ENCODE assay signal across 9 mouse cellular contexts in the genomic region with DNA sequence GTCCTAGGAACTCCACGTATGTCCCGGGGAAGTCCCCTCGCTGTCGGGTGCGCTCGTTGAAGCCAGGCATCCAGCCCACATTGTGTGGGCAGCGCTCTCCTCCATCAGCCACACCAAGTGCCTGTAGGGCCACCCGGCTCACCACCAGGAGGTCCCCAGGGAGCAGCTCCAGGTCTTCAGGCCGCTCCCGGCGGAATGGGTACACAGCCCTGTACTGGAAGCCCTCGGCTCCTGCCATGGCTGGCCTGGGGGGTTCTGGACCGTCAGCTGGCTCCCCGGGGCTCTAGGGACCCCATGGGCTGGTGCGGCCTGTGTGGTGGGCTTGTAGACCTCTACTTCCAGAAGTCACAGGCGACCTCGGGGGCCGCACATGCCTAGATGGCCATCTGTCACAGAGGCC. TPM values are rescaled to one million over a fixed set of nuclear protein-coding genes. Genes with fewer than 3 reads are reported as not detected.
DNase-seq lines count a peak whose midpoint lies in the region; ATAC-seq lines count a peak whose summit lies in the region.
"Had no signal": no experiment of that assay in that cellular context is flagged by ENCODE, and none has a peak within 500 bp of the region (broad histone marks: within the 10 kb centered on the region; RNA-seq: fewer than 3 reads in every experiment).

No protein-coding gene starts in this region.

- WGBS in neural tube, embryonic 12.5 days: 96% methylated on average over 18 of the region's 18 CpGs
- 94% methylated on average over 18 of the region's 18 CpGs for WGBS in limb, embryonic 12.5 days

- no peaks in the 10 kb centered on the region for H3K9me3 ChIP-seq in neural tube, embryonic 12.5 days
- no peaks in the 10 kb centered on the region for H3K9me3 ChIP-seq in limb, embryonic 12.5 days

- peaks cover 67% of the 10 kb centered on the region for H3K36me3 ChIP-seq in neural tube, embryonic 12.5 days
- peaks cover 73% of the 10 kb centered on the region for H3K36me3 ChIP-seq in limb, embryonic 12.5 days

- peak; percentile 97 for DNase-seq in heart, adult 11 months
- DNase-seq in heart, postnatal 14 days: no peak
- DNase-seq in neural tube, embryonic 10.5 days (ENCODE audit: extremely low spot score, low spot score): no peak
- DNase-seq in embryo, embryonic 10 days (ENCODE audit: low spot score): no peak
- DNase-seq in layer of hippocampus, adult 11-12 months (ENCODE audit: low spot score): no peak
- DNase-seq in retina, postnatal 1 day: no peak
- DNase-seq: lung, postnatal 36 days had no signal

- peaks cover 43% of the 10 kb centered on the region for H3K4me1 ChIP-seq in neural tube, embryonic 12.5 days
- H3K4me1 ChIP-seq in limb, embryonic 12.5 days (replicated peaks): peaks cover 43% of the 10 kb centered on the region

- no peak for ATAC-seq in neural tube, embryonic 12.5 days (ENCODE audit: low FRiP score, low read depth)
- no peak for ATAC-seq in limb, embryonic 12.5 days (ENCODE audit: insufficient number of reproducible peaks, insufficient read depth, low FRiP score, low TSS enrichment, low read depth)

- peak overlapping the region; percentile 92; the same call in 1 of the 2 replicates for H3K4me2 ChIP-seq in neural tube, embryonic 12.5 days (replicated peaks)
- H3K4me2 ChIP-seq in limb, embryonic 12.5 days: peak overlapping the region; percentile 87

- no peaks in the 10 kb centered on the region for H3K27me3 ChIP-seq in neural tube, embryonic 12.5 days (replicated peaks)
- no peaks in the 10 kb centered on the region for H3K27me3 ChIP-seq in limb, embryonic 12.5 days

- peak overlapping the region; percentile 46; the same call in 1 of the 2 replicates for H3K9ac ChIP-seq in neural tube, embryonic 12.5 days
- peak overlapping the region; percentile 96 for H3K9ac ChIP-seq in limb, embryonic 12.5 days (replicated peaks)

- H3K27ac ChIP-seq in neural tube, embryonic 12.5 days: no peak overlapping the region
- H3K27ac ChIP-seq in limb, embryonic 12.5 days: no peak overlapping the region

- H3K4me3 ChIP-seq in neural tube, embryonic 12.5 days: no peak overlapping the region
- H3K4me3 ChIP-seq in limb, embryonic 12.5 days (replicated peaks): peak overlapping the region; percentile 84; the same call in 1 of the 2 replicates

- intact Hi-C loops in heart, postnatal 14 days (cut with DNase I): no loop called here

RNA-seq across cellular contexts. Expression of a gene that starts 1.8 kb away (rescaled TPM):
- total RNA-seq in heart, postnatal 14 days (2021): 10 to 100 TPM; 31.4 to 33.1 TPM
- 84.0 and 84.6 TPM in 2 replicates for polyA plus RNA-seq in neural tube, embryonic 12.5 days (2016; fragmentation: Nextera tagmentation; extraction: Ambion mirVana)
- polyA plus RNA-seq in limb, embryonic 12.5 days (2016; fragmentation: Nextera tagmentation; extraction: Ambion mirVana): 80.2 and 80.6 TPM in 2 replicates

RNA-seq across cellular contexts. Expression of a gene that starts 14.0 kb away (rescaled TPM):
- total RNA-seq in heart, postnatal 14 days (2021): 10 to 100 TPM; 29.3 to 29.9 TPM
- polyA plus RNA-seq in neural tube, embryonic 12.5 days (2016; fragmentation: Nextera tagmentation; extraction: Ambion mirVana): 45.0 and 51.2 TPM in 2 replicates
- polyA plus RNA-seq in limb, embryonic 12.5 days (2016; fragmentation: Nextera tagmentation; extraction: Ambion mirVana): 25.8 and 29.0 TPM in 2 replicates

RNA-seq across cellular contexts. Expression of a gene that starts 20.3 kb away (rescaled TPM):
- total RNA-seq in heart, postnatal 14 days (2021): 10 to 100 TPM; 51.6 to 51.9 TPM
- polyA plus RNA-seq in neural tube, embryonic 12.5 days (2016; fragmentation: Nextera tagmentation; extraction: Ambion mirVana): 184 and 199 TPM in 2 replicates
- polyA plus RNA-seq in limb, embryonic 12.5 days (2016; fragmentation: Nextera tagmentation; extraction: Ambion mirVana): 13.7 and 13.8 TPM in 2 replicates

RNA-seq across cellular contexts. Expression of a gene that starts 30.1 kb away (rescaled TPM):
- 10 to 100 TPM in 1 of 2 experiments, 1 to 10 TPM in 1; 9.4 to 11.1 TPM for total RNA-seq in heart, postnatal 14 days (2021)
- polyA plus RNA-seq in neural tube, embryonic 12.5 days (2016; fragmentation: Nextera tagmentation; extraction: Ambion mirVana): 15.9 and 17.4 TPM in 2 replicates
- 13.2 and 14.5 TPM in 2 replicates for polyA plus RNA-seq in limb, embryonic 12.5 days (2016; fragmentation: Nextera tagmentation; extraction: Ambion mirVana)

RNA-seq across cellular contexts. Expression of a gene that starts 33.5 kb away (rescaled TPM):
- total RNA-seq in heart, postnatal 14 days (2021): under 1 TPM; 0.12 to 0.59 TPM
- not detected in 2 replicates for polyA plus RNA-seq in neural tube, embryonic 12.5 days (2016; fragmentation: Nextera tagmentation; extraction: Ambion mirVana)
- polyA plus RNA-seq in limb, embryonic 12.5 days (2016; fragmentation: Nextera tagmentation; extraction: Ambion mirVana): not detected in 2 replicates

Comparison
In these comparisons a context has a peak if more than half of its experiments do, and no peak if none do; other contexts are left out.
1. RNA of a gene that starts 20.3 kb away (polyA plus RNA-seq): 184 to 199 TPM in neural tube, embryonic 12.5 days; 13.7 to 13.8 TPM in limb, embryonic 12.5 days; every median in the first group is over 10 times any median in the second.